Mouse (Mus musculus) kidney, postnatal 14 days (tissue): ENCODE results near the gene 4930470P17Rik.
"Not testable (repeated sequence)": the region's sequence is repeated elsewhere in the genome, so short reads cannot be mapped to it uniquely, and the experiment has no call there.

Source experiments
- DNase-seq: peaks from one replicate; pipeline ENCODE4 v3.0.0; 2022; ENCODE audit warnings: mixed read lengths

4930470P17Rik gene

GRCm38 (mm10) chr2:170601917-170602316 is at the start of gene 4930470P17Rik:
TSS of gene 4930470P17Rik (minus strand) at chr2:170602017.
- no peak for DNase-seq

- DNase-seq, result no peak
These were observed 49.7 kb upstream of the 4930470P17Rik start for GRCm38 (mm10) chr2:170651483-170651882.

DNA sequence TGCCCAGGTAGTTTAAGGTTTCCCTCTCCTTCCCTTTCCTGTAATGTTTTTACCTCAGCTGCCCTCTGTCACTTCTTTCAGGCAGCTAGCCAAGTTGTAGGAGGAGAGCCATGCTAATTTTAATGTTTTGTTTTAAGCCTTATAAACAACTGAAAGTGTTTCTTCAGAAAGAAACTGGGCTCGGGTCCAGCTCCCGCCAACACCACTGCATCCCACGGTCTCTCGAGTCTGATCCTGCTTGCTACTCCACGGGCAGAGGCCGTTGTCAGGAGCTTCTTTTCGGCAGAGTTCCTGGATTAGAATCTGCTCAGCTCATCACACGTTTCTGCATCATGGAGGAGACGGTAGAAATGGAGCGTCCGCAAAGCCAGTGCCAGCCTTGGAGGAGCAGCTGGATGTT is 46.7 kb upstream of the 4930470P17Rik start:
- peak; percentile 5 for DNase-seq

DNA sequence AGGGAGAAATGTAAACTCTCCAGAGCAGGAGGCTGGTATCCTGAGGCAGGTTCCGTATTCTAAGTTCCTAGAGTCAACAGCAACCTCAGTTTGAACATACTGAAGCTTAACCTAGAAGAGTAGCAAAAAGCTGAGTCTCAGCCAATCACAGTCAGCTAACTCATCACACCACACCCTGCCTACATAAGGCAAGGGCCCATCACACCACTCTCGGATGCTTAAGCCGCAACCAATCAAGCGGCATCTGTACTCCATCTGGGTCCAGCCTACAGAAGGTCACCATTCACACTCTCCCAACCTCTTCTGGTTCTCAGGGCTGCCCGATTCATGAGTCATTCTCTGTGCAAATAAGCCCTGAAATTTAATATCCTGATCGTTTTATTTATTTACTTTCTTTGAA is 44.4 kb upstream of the 4930470P17Rik start:
- DNase-seq, result no peak

GRCm38 (mm10) chr2:170642338-170642806 is 40.6 kb upstream of the 4930470P17Rik start:
- no peak for DNase-seq

DNA sequence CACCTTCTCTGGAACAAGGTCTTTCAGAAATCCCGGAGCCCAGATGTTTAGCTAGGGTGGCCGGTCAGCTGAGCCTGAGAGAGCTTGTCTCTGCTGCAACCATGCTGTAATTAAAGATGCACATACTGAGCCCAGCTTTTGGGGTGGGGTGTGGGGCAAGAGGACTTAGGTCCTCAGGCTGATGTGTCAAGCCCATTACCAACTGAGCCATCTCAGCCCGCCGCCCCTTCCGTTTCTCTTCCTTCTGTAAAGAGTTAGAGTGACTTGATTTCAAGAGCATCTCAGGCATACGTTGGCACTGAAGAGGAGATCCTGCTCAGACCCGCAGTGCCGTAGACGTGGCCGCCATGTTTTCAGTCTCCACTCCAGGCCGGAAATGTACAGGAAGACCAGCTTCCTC is 38.5 kb upstream of the 4930470P17Rik start:
- DNase-seq, result no peak

GRCm38 (mm10) chr2:170638746-170639145 is 36.9 kb upstream of the 4930470P17Rik start:
- no peak for DNase-seq

GRCm38 (mm10) chr2:170632998-170633622 is 31.3 kb upstream of the 4930470P17Rik start:
- no peak for DNase-seq

GRCm38 (mm10) chr2:170632386-170632785 is 30.6 kb upstream of the 4930470P17Rik start:
- no peak for DNase-seq

DNA sequence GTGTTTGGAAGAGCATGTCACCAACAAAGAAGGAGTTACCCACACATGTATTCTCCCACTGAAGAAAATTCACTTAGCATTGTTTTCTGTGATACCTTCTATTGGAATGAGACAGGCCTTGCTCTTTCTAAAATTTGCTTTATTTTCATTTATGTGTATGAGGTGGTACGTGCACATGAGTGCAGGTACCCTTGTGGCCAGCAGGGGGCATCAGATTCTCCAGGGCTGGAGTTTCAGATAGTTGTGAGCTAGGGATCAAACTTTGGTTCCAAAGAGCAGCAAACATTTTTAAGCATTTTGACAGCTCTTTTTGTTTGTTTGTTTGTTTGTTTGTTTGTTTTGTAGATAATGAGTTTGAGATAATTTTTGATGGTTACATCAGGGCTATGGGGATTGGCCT is 29.6 kb upstream of the 4930470P17Rik start:
- DNase-seq, result no peak

- no peak for DNase-seq
These were observed 28.7 kb upstream of the 4930470P17Rik start for GRCm38 (mm10) chr2:170630553-170630952.

DNA sequence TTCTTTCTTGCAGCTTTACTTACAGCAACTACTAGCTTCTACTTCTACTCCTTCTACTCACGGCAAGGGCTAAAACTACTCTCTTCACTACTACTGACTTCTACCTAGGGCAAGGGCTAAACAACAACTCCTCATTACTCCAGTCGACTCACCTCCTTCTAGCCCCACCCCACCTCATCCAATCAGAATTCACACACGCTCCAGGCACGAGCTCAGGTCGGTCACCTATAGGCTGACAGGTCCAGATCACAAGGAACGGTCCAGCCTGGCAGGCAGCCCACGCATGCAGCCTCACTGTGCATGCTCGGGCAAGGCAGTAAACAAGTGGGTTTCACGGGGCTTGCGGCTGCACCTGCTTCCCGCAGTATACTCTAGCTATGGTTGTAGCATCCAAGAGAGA is 26.2 kb upstream of the 4930470P17Rik start:
- DNase-seq, result not testable (repeated sequence)

DNA sequence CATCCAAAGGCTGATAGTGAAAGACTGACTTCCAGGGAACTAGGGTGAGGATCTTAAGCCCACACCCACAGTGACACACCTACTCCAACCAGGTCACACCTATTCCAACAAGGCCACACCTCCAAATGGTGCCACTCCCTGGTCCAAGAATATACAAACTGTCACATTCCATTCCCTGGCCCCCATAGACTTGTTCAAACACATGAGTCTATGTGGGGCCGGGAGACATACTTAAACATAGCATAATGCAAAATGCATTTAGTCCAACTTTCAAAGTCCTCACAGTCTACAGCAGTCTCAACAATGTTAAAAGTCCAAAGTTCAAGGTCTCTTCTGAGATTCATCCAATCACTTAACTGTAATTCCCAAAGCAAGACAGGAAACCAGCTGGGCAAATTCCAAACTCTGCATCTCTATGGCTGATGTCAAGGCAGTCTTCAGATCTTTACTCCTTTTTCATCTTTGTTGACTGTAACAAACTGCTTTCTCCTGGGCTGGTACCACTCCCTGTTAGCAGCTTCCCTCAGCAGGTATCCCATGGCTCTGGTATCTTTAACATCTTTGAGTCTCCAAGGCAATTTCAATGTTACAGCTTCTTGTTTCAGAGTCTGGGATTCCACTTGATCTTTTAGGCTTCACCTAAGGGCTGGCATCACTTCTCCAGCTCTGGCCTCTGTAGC is 22.5 kb upstream of the 4930470P17Rik start:
- DNase-seq, result not testable (repeated sequence)

DNA sequence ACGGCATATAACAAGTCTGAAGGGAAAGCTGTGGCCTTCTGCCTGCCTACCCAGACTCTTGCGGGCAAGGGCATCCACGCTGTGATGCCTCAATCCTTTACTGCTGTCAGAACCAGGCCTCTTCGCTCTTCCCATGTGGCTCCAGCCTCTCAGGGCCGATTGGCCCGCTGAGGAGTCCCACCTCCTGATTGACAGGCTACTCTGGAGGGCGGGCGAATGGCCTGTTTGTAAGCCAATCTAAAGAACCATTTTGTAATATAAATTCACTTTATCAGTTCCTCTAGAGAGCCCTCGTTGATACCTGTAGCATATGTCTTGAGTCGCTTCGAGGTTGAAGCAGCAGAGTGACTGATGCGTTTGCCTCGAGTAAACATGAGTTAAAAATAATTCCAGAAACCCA is 21.2 kb upstream of the 4930470P17Rik start:
- no peak for DNase-seq

DNA sequence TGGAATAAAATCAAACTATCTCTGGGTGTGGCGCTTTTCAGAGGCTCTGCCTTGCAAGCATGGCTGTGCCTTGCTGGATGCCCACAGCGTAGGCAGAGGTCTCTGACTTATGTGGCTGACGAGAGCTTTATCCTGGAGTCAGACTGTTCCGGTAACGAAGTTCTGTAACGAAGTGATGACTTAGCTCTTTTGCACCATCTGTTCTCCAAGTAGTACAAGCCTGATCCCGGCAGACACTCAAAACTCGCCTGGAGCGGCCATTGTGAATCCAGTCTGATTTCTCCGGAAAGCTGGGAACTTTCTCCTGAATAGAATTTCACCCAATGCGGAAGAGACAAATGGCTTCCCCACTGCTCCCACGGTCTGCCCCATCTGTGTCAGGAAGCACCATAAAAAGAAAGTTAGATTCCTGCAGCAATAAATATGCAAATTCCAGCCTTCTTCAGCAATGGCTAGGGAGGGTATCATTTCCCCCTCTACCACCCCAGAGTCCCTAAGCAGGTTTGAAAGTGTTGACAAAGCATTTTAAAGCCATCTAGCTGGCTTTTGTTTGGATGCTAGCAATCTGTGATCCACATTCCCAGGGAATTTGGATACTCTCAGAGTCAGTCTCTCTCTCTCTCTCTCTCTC is 17.2 kb upstream of the 4930470P17Rik start:
- no peak for DNase-seq

GRCm38 (mm10) chr2:170611794-170612193 is 10.0 kb upstream of the 4930470P17Rik start:
- DNase-seq, result not testable (repeated sequence)

DNA sequence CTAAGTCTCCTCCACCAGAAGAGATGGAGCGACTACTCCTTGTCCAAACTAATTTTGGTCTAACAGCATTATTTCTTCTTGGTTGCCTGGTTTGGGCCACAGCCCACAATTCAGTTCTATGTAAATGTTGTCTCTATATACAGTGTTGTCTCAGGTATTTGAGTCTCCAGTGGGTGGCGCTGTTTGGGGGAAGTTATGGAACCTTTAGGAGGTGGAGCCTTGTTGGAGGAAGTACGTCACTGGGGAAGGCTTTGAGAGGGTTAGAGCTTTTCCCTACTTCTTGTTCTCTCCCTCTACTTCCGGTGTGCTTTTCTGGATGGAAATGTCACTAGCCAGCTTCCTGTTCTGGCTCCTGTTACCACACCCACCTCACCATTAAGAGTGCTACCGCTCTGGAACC is 646 bp downstream of the 4930470P17Rik start:
- no peak for DNase-seq

GRCm38 (mm10) chr2:170597586-170597985 is 4.2 kb downstream of the 4930470P17Rik start:
- DNase-seq, result no peak

- DNase-seq, result peak; percentile 73
These were observed 5.1 kb downstream of the 4930470P17Rik start for GRCm38 (mm10) chr2:170596726-170597125.

DNA sequence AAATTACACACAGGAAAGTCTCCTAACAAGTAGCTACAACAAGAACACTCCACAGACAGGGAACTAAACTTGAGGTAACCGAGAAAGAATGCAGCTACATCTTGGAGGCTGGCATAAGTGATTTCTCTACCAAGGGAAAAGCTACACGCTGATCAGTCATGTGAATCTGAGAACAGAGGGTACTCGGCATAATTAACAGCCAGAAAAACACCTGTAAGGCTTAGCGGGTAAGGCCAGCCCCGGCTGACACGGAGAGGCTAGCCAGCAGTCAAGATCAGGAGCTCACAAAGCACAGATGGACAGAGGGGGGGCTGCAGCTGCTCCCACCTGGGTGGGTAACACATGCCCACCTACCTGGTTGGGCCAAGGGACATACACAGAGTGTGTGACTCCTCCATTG is 9.7 kb downstream of the 4930470P17Rik start:
- DNase-seq, result peak; percentile 44

GRCm38 (mm10) chr2:170588369-170588900 is 13.4 kb downstream of the 4930470P17Rik start:
- no peak for DNase-seq

GRCm38 (mm10) chr2:170584678-170585077 is 17.1 kb downstream of the 4930470P17Rik start:
- DNase-seq, result no peak

GRCm38 (mm10) chr2:170579551-170579950 is 22.3 kb downstream of the 4930470P17Rik start:
- no peak for DNase-seq

DNA sequence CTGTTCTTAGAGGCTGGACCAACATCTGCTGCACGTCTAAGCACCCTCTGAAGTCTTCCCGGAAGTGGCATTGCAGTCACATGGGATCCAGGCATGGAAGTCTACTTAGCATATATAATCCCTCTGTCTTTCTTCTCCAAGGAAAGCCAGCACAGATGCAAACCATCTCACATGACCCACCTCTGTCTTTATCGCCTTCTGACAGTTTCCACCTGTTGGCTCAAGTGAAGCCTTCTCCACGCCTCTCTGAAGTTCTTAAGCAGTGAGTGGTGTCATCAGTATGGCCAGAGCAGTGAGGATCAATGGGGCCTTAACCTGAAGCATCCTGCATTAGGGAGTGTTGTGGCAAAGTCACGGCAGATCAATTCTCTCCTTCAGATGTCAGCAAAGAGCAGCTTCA is 23.2 kb downstream of the 4930470P17Rik start:
- DNase-seq, result no peak
